Mouse (Mus musculus) myocyte (in vitro differentiated cells): ENCODE data around the gene H2-M11. TPM values are rescaled to one million over a fixed set of nuclear protein-coding genes. Genes with fewer than 3 reads are reported as not detected.

Source experiments
- H3K27me3 ChIP-seq: one replicate; pipeline ENCODE4 v1.6.1; 2011; ENCODE audit not compliant: control insufficient read depth, insufficient read depth, insufficient read length
- H3K36me3 ChIP-seq: one replicate; pipeline ENCODE4 v1.6.1; 2011; ENCODE audit not compliant: control insufficient read depth, insufficient read depth
- H3K4me2 ChIP-seq: one replicate; pipeline ENCODE4 v1.6.1; 2011; ENCODE audit warnings: low read depth, control low read depth
- H3K4me3 ChIP-seq: one replicate; pipeline ENCODE4 v1.5.1; 2011; ENCODE audit warnings: mild to moderate bottlenecking, control low read depth, moderate library complexity
- H3K79me2 ChIP-seq: one replicate; pipeline ENCODE4 v1.6.1; 2011; ENCODE audit not compliant: control insufficient read depth, insufficient read depth
- H3ac ChIP-seq: one replicate; pipeline ENCODE4 v1.6.1; 2011; ENCODE audit not compliant: control insufficient read depth, insufficient read length
- CEBPB ChIP-seq: IDR thresholded peaks from 2 replicates; pipeline ENCODE4 v1.6.1; 2011; ENCODE audit warnings: mild to moderate bottlenecking, moderate library complexity; ENCODE audit not compliant: poor library complexity, insufficient read depth, severe bottlenecking
- E2F4 ChIP-seq: IDR thresholded peaks from one replicate; pipeline ENCODE4 v1.6.1; 2011; ENCODE audit warnings: mild to moderate bottlenecking, control low read depth, moderate library complexity; ENCODE audit not compliant: insufficient read depth
- MAX ChIP-seq: IDR thresholded peaks from one replicate; pipeline ENCODE4 v1.6.1; 2011; ENCODE audit warnings: low read depth, mild to moderate bottlenecking, control low read depth
- MYOD1 ChIP-seq, 3 experiments: IDR thresholded peaks; one replicate each; pipeline ENCODE4 v1.6.1; 2011; ENCODE audit warnings: control low read depth in 2 of 3, low read depth in 2 of 3, mild to moderate bottlenecking in 2 of 3, moderate library complexity in 1 of 3; ENCODE audit not compliant: insufficient read length in 2 of 3, control insufficient read depth in 1 of 3
- MYOG ChIP-seq, 3 experiments: IDR thresholded peaks; one replicate each; pipeline ENCODE4 v1.6.1; 2011; ENCODE audit warnings: control low read depth in 2 of 3, low read depth in 2 of 3, mild to moderate bottlenecking in 2 of 3; ENCODE audit not compliant: insufficient read length in 2 of 3, control insufficient read depth in 1 of 3, insufficient read depth in 1 of 3
- POLR2A ChIP-seq: IDR thresholded peaks from one replicate; pipeline ENCODE4 v1.6.1; 2011; ENCODE audit warnings: low read depth, mild to moderate bottlenecking, control low read depth, moderate library complexity; ENCODE audit not compliant: insufficient read length
- POLR2AphosphoS2 ChIP-seq: IDR thresholded peaks from one replicate; pipeline ENCODE4 v1.6.1; 2011; ENCODE audit warnings: low read depth, control low read depth; ENCODE audit not compliant: insufficient read length
- REST ChIP-seq: IDR thresholded peaks from one replicate; pipeline ENCODE4 v1.6.1; 2011; ENCODE audit warnings: mild to moderate bottlenecking, control low read depth, moderate library complexity; ENCODE audit not compliant: insufficient read depth, insufficient read length
- SRF ChIP-seq: IDR thresholded peaks from one replicate; pipeline ENCODE4 v1.6.1; 2011; ENCODE audit warnings: low read depth; ENCODE audit not compliant: control insufficient read depth, insufficient read length
- TCF12 ChIP-seq: IDR thresholded peaks from one replicate; pipeline ENCODE4 v1.6.1; 2011; ENCODE audit warnings: mild to moderate bottlenecking, control low read depth; ENCODE audit not compliant: poor library complexity, insufficient read depth, severe bottlenecking
- TCF3 ChIP-seq: IDR thresholded peaks from one replicate; pipeline ENCODE4 v1.6.1; 2011; ENCODE audit warnings: low read depth, control low read depth; ENCODE audit not compliant: insufficient read length
- USF1 ChIP-seq: IDR thresholded peaks from one replicate; pipeline ENCODE4 v1.6.1; 2011; ENCODE audit warnings: low read depth, mild to moderate bottlenecking, control low read depth, moderate library complexity
- polyA plus RNA-seq: library from polyadenylated mRNA; unstranded; fragments of >200 nt; fragmentation: generic; extraction: Trizol; gene quantifications from one replicate; pipeline ENCODE4 v1.2.1, GENCODE M21; 2012; ENCODE audit warnings: missing spikeins

Gene H2-M11
- polyA plus RNA-seq, result not detected

DNA sequence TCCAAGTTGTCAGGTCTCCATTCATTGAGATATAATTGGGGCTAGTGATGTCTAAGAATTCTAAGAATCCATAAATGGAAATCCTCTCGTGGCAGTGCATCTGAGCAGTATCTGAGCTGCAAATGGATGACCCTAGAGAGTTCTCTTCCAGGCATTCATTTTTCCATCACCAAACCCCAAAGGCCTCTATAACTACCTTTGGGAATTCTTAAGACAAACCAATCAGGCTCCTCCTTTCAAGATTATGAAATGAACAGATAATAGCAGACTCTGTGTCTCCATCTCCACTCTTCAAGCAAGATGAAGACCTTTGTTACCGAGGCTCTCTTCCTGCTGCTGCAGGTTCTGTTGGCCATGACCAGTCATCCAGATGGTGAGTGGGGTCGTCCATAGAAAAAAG is at the start of gene H2-M11:
TSS of gene H2-M11 (plus strand) at position 301 of the 400 bp plus-strand sequence.
- Histone ChIP-seq H3K4me2 (no peak within 1 kb of the TSS), H3K27me3 (no peaks in the 10 kb centered on the region), H3K79me2 (no peaks in the 10 kb centered on the region), H3K4me3 (no peak within 1 kb of the TSS), H3K36me3 (no peaks in the 10 kb centered on the region), H3ac (no peak within 1 kb of the TSS)
- TF ChIP-seq REST (no peak), MAX (no peak), CEBPB (no peak), TCF12 (no peak)

DNA sequence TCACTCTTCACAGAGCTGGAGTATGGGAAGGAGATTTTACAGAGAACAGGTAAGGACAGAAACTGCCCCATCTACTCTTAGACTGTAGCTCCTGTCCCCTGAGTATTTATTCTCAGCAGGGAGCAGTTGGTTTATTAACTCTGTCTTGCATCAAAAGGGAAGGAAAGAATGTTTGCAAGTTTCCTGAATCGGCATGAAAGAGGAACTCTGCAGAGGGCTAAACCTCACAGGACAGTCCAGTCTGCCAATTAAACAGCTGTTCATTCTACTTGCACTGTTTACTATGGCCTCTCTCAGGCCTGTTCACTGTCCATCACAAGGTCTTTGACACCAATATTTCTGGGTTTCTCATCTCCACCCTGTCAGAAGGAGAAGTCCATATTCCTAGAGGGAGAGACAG is 46.4 kb upstream of the H2-M11 start:
- no peak overlapping the region for H3ac ChIP-seq
- H3K36me3 ChIP-seq, result no peaks in the 10 kb centered on the region
- no peak overlapping the region for H3K4me3 ChIP-seq
- no peaks in the 10 kb centered on the region for H3K79me2 ChIP-seq
- no peaks in the 10 kb centered on the region for H3K27me3 ChIP-seq
- no peak overlapping the region for H3K4me2 ChIP-seq
- no peak for TF ChIP-seq MYOD1 (IDR thresholded peaks at IDR 0.05; ENCODE audit: control insufficient read depth in 1 of 3, insufficient read length in 2 of 3, low read depth in 2 of 3)
- no peak for TF ChIP-seq POLR2AphosphoS2
- TF ChIP-seq USF1, result no peak
- no peak for TF ChIP-seq TCF3
- no peak for TF ChIP-seq POLR2A
- no peak for TF ChIP-seq TCF12
- TF ChIP-seq MAX, result no peak
- TF ChIP-seq MYOG (IDR thresholded peaks at IDR 0.05; ENCODE audit: control insufficient read depth in 1 of 3, insufficient read depth in 1 of 3, insufficient read length in 2 of 3, low read depth in 2 of 3), result no peak

DNA sequence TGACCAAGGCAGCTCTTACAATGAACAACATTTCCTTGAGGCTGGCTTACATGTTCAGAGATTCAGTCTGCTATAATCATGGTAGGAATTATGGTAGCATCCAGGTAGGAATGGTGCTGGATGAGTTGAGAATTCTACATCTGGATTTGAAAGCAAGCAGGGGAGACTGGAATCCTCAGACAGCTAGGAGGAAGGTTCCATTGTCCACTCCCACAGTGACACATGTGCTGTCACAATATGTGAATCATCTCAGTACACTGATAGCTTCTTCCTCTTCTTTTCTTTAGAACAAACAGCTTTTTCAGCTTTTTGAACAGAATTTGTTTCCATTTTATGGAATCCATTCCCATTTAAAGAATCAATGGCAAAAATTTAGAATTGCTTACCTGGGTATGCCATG is 43.0 kb upstream of the H2-M11 start:
- TF ChIP-seq TCF3, result no peak
- no peak for TF ChIP-seq E2F4
- TF ChIP-seq MYOG (IDR thresholded peaks at IDR 0.05; ENCODE audit: control insufficient read depth in 1 of 3, insufficient read depth in 1 of 3, insufficient read length in 2 of 3, low read depth in 2 of 3), result no peak
- TF ChIP-seq MAX, result no peak
- TF ChIP-seq REST, result no peak
- TF ChIP-seq MYOD1 (IDR thresholded peaks at IDR 0.05; ENCODE audit: control insufficient read depth in 1 of 3, insufficient read length in 2 of 3, low read depth in 2 of 3), result no peak
- no peak for TF ChIP-seq USF1
- TF ChIP-seq POLR2AphosphoS2, result no peak
- TF ChIP-seq TCF12, result no peak
- no peak for TF ChIP-seq SRF
- TF ChIP-seq POLR2A, result no peak
- TF ChIP-seq CEBPB, result no peak
- Histone ChIP-seq H3K4me2 (no peak overlapping the region), H3K27me3 (no peaks in the 10 kb centered on the region), H3K79me2 (no peaks in the 10 kb centered on the region), H3ac (no peak overlapping the region), H3K4me3 (no peak overlapping the region), H3K36me3 (no peaks in the 10 kb centered on the region)

Other genes starting within 250 kb of the H2-M11 start
- 1.4 TPM for gene H2-M10.1, start 220.9 kb upstream of the H2-M11 start, polyA plus RNA-seq
- gene H2-M10.3, start 178.7 kb upstream of the H2-M11 start, polyA plus RNA-seq, result not detected
- not detected for gene H2-M10.4, start 84.7 kb upstream of the H2-M11 start, polyA plus RNA-seq
- gene H2-M9, start 95.6 kb downstream of the H2-M11 start, polyA plus RNA-seq, result not detected
- not detected for gene H2-M1, start 125.1 kb downstream of the H2-M11 start, polyA plus RNA-seq
- gene H2-M10.5, start 225.8 kb downstream of the H2-M11 start, polyA plus RNA-seq, result not detected